Mouse (Mus musculus) intestine, embryonic 14.5 days (tissue): ENCODE results near the gene Tpcn1. TPM values are rescaled to one million over a fixed set of nuclear protein-coding genes. Genes with fewer than 3 reads are reported as not detected.

Experiments
- ATAC-seq: fragments of 200-750 bp; cut with Nextera tagmentation; replicated peaks from 2 replicates; pipeline ENCODE4 v1.8.0; 2017; ENCODE audit warnings: low read depth, moderate number of reproducible peaks, moderate TSS enrichment, moderate library complexity; ENCODE audit not compliant: low FRiP score, low TSS enrichment
- DNase-seq: peaks from one replicate; pipeline ENCODE4 v3.0.0-alpha.2; 2018; ENCODE audit warnings: low spot score
- H3K27ac ChIP-seq: fragments of 300-500 bp; sonication (generic); 2 replicates; pipeline ENCODE4 v1.5.1; 2014; ENCODE audit warnings: low read depth, mild to moderate bottlenecking, control low read depth
- H3K27me3 ChIP-seq: fragments of 300-500 bp; sonication (generic); replicated peaks from 2 replicates; pipeline ENCODE4 v1.6.1; 2014; ENCODE audit warnings: low read length, control low read depth; ENCODE audit not compliant: control insufficient read depth, insufficient read depth
- H3K36me3 ChIP-seq: fragments of 300-500 bp; sonication (generic); 2 replicates; pipeline ENCODE4 v1.6.1; 2014; ENCODE audit warnings: low read length, control low read depth; ENCODE audit not compliant: control insufficient read depth, insufficient read depth
- H3K4me1 ChIP-seq: fragments of 300-500 bp; sonication (generic); replicated peaks from 2 replicates; pipeline ENCODE4 v1.6.1; 2014; ENCODE audit warnings: low read length, control low read depth, mixed read lengths; ENCODE audit not compliant: control insufficient read depth, insufficient read depth
- H3K4me2 ChIP-seq: fragments of 300-500 bp; sonication (generic); 2 replicates; pipeline ENCODE4 v1.6.1; 2014; ENCODE audit warnings: low read length
- H3K4me3 ChIP-seq: fragments of 300-500 bp; sonication (generic); 2 replicates; pipeline ENCODE4 v1.5.1; 2014; ENCODE audit warnings: low read depth, low read length, control low read depth, mixed read lengths
- H3K9ac ChIP-seq: fragments of 300-500 bp; sonication (generic); 2 replicates; pipeline ENCODE4 v1.6.1; 2014; ENCODE audit warnings: mild to moderate bottlenecking, low read length
- H3K9me3 ChIP-seq: fragments of 300-500 bp; sonication (generic); 2 replicates; pipeline ENCODE4 v1.6.1; 2016; ENCODE audit warnings: low read length, control low read depth; ENCODE audit not compliant: control insufficient read depth
- WGBS: fragments of 180-500 bp; shearing (Covaris S2); extraction: QIAGEN DNeasy Blood & Tissue Kit; methylation state at CpG from one replicate; pipeline ENCODE4 v1.1.7; 2014; 5-methylcytosine and 5-hydroxymethylcytosine counted together
- polyA plus RNA-seq: library from polyadenylated mRNA; unstranded; fragments of >200 nt; fragmentation: Nextera tagmentation; extraction: Ambion mirVana; gene quantifications from 2 replicates; pipeline ENCODE4 v1.2.1, GENCODE M21; 2014

Gene Tpcn1
- polyA plus RNA-seq, 1 experiment from 2014 or later: 23.6 TPM

GRCm38 (mm10) chr5:120548236-120548850 is 40.1 kb downstream of the Tpcn1 start:
- peaks cover 41% of the 10 kb centered on the region for H3K36me3 ChIP-seq
- H3K4me3 ChIP-seq: no peak overlapping the region
- H3K9me3 ChIP-seq: no peaks in the 10 kb centered on the region
- no peak overlapping the region for H3K27ac ChIP-seq
- no peaks in the 10 kb centered on the region for H3K27me3 ChIP-seq
- no peak overlapping the region for H3K9ac ChIP-seq
- H3K4me1 ChIP-seq: peaks cover 13% of the 10 kb centered on the region
- ATAC-seq (no peak), DNase-seq (no peak)
- no peak overlapping the region for H3K4me2 ChIP-seq
- 68% methylated on average over 11 of the region's 11 CpGs for WGBS

DNA sequence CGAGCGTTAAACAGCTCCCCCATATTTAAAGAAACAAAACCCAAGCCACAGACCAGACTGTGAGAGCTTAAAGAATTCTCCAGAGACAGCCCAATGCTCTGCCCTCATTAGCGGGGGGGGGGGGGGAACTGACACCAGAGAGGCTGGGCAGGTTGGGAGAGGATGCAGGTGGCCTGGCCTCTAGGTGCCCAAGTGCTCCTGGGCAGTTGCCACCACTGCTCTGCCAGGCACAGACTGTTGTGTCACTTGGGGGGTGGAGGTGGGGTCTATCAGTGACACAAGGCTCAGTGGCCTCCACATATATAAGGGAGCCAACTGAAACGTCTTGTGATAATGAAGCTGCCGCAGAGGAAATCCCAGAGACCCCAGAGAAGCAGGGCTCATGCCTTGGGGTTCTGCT is 51.8 kb downstream of the Tpcn1 start:
- WGBS: 75% methylated on average over 5 of the region's 5 CpGs
- H3K4me2 ChIP-seq: no peak overlapping the region
- H3K9me3 ChIP-seq: no peaks in the 10 kb centered on the region
- no peak for ATAC-seq
- H3K36me3 ChIP-seq: peaks cover 44% of the 10 kb centered on the region
- peaks cover 11% of the 10 kb centered on the region; the same call in 1 of the 2 replicates for H3K4me1 ChIP-seq
- no peak for DNase-seq
- no peak overlapping the region for H3K27ac ChIP-seq
- H3K27me3 ChIP-seq: no peaks in the 10 kb centered on the region
- no peak overlapping the region for H3K4me3 ChIP-seq
- H3K9ac ChIP-seq: no peak overlapping the region

- no peak overlapping the region for H3K9ac ChIP-seq
- WGBS: 81% methylated on average over 13 of the region's 13 CpGs
- no peaks in the 10 kb centered on the region for H3K27me3 ChIP-seq
- no peak for DNase-seq
- no peak overlapping the region for H3K4me3 ChIP-seq
- no peak overlapping the region for H3K4me2 ChIP-seq
- ATAC-seq: no peak
- peaks cover 44% of the 10 kb centered on the region for H3K36me3 ChIP-seq
- H3K4me1 ChIP-seq: peaks cover 11% of the 10 kb centered on the region; the same call in 1 of the 2 replicates
- no peaks in the 10 kb centered on the region for H3K9me3 ChIP-seq
- no peak overlapping the region for H3K27ac ChIP-seq
Measured at GRCm38 (mm10) chr5:120536046-120536445, 52.4 kb downstream of the Tpcn1 start.

DNA sequence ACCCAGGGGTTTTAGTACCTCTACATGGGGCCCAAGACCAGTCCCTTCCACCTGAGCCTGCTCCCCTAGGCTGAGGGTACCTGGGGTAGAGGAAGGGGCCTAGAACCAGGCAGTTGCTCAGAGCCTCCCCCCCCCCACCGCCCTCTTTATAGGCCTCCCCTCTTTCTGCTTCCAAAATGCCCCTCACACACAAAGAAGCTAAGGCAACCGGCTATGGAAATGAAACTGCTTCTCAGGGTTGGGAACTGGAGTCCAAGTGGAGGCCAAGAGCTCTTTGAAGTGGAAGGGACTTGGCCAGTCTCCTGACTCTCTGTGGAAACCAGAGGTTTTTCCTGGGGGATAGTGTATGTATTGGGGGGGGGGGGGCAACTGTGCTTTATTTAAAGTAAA is 53.8 kb downstream of the Tpcn1 start:
- Histone ChIP-seq H3K4me1 (peaks cover 11% of the 10 kb centered on the region; the same call in 1 of the 2 replicates), H3K4me2 (no peak overlapping the region), H3K9ac (no peak overlapping the region), H3K4me3 (no peak overlapping the region), H3K9me3 (no peaks in the 10 kb centered on the region), H3K36me3 (peaks cover 33% of the 10 kb centered on the region), H3K27me3 (no peaks in the 10 kb centered on the region), H3K27ac (no peak overlapping the region)
- DNase-seq (no peak), ATAC-seq (no peak)
- 63% methylated on average over 2 of the region's 2 CpGs for WGBS

GRCm38 (mm10) chr5:120534071-120534685 is 54.3 kb downstream of the Tpcn1 start:
- peaks cover 11% of the 10 kb centered on the region; the same call in 1 of the 2 replicates for H3K4me1 ChIP-seq
- peaks cover 28% of the 10 kb centered on the region for H3K36me3 ChIP-seq
- DNase-seq (no peak), ATAC-seq (no peak)
- no peaks in the 10 kb centered on the region for H3K27me3 ChIP-seq
- no peak overlapping the region for H3K9ac ChIP-seq
- no peak overlapping the region for H3K4me3 ChIP-seq
- no peak overlapping the region for H3K4me2 ChIP-seq
- H3K9me3 ChIP-seq: no peaks in the 10 kb centered on the region
- WGBS: 62% methylated on average over 15 of the region's 15 CpGs
- no peak overlapping the region for H3K27ac ChIP-seq

- H3K4me3 ChIP-seq: no peak overlapping the region
- no peak overlapping the region for H3K27ac ChIP-seq
- peaks cover 11% of the 10 kb centered on the region; the same call in 1 of the 2 replicates for H3K4me1 ChIP-seq
- no peak for ATAC-seq
- H3K9me3 ChIP-seq: no peaks in the 10 kb centered on the region
- WGBS: 86% methylated on average over 8 of the region's 8 CpGs
- DNase-seq: no peak
- H3K36me3 ChIP-seq: peaks cover 10% of the 10 kb centered on the region; the same call in 1 of the 2 replicates
- H3K4me2 ChIP-seq: no peak overlapping the region
- H3K9ac ChIP-seq: no peak overlapping the region
- no peaks in the 10 kb centered on the region for H3K27me3 ChIP-seq
Measured at GRCm38 (mm10) chr5:120531631-120532030, 56.8 kb downstream of the Tpcn1 start.

- no peak for DNase-seq
- H3K4me3 ChIP-seq: no peak overlapping the region
- no peaks in the 10 kb centered on the region for H3K27me3 ChIP-seq
- ATAC-seq: no peak
- no peaks in the 10 kb centered on the region for H3K9me3 ChIP-seq
- no peak overlapping the region for H3K27ac ChIP-seq
- no peaks in the 10 kb centered on the region for H3K4me1 ChIP-seq
- 85% methylated on average over 14 of the region's 20 CpGs for WGBS
- H3K4me2 ChIP-seq: no peak overlapping the region
- no peak overlapping the region for H3K9ac ChIP-seq
- peaks cover 6% of the 10 kb centered on the region; the same call in 1 of the 2 replicates for H3K36me3 ChIP-seq
Measured at GRCm38 (mm10) chr5:120527296-120527964, 61.0 kb downstream of the Tpcn1 start.

GRCm38 (mm10) chr5:120526311-120526710 is 62.2 kb downstream of the Tpcn1 start:
- H3K4me1 ChIP-seq: no peaks in the 10 kb centered on the region
- peaks cover 16% of the 10 kb centered on the region; the same call in 1 of the 2 replicates for H3K36me3 ChIP-seq
- DNase-seq (no peak), ATAC-seq (no peak)
- no peak overlapping the region for H3K9ac ChIP-seq
- H3K27ac ChIP-seq: no peak overlapping the region
- 63% methylated on average over 11 of the region's 11 CpGs for WGBS
- H3K27me3 ChIP-seq: no peaks in the 10 kb centered on the region
- no peak overlapping the region for H3K4me3 ChIP-seq
- H3K9me3 ChIP-seq: no peaks in the 10 kb centered on the region
- no peak overlapping the region for H3K4me2 ChIP-seq
